Mouse (Mus musculus): ENCODE data around the gene Lrp10.

DNA sequence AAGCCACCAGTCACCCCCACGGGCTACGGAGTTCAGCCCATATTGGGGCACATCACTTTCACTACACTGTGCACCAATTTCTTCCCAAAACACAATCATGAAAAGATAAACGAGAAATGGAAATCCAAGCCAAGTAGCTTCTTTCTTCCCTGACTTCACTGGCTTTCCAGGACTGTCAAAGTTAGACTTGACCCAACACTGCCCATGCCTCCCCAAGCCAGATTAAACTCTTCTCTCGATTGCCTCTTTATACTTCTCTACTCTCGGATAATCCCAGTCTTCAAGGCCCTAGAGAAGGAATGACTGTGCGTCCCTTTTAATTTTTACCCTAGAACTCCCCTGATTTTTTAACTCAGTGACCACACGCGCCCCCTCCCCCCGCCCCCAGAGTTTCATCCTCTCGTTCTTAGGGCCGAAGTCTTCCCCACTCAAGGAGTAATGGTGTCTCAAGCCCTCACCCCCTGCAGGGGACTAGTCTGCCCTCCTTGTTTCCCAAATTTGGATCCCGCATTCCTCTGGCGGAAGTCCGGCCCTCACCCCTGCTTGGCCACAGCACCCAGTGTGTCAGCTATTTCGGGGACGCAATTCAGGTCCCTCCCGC lies 52.9 kb downstream of the Lrp10 start:
- TF ChIP-seq CTCF (IDR thresholded peaks at IDR 0.05; ENCODE audit: borderline replicate concordance, insufficient read depth, low read length) (no peak), POLR2A (IDR thresholded peaks at IDR 0.05; ENCODE audit: low read depth, low read length) (no peak)
